Mouse (Mus musculus): ENCODE results near the gene Klk5.

DNA sequence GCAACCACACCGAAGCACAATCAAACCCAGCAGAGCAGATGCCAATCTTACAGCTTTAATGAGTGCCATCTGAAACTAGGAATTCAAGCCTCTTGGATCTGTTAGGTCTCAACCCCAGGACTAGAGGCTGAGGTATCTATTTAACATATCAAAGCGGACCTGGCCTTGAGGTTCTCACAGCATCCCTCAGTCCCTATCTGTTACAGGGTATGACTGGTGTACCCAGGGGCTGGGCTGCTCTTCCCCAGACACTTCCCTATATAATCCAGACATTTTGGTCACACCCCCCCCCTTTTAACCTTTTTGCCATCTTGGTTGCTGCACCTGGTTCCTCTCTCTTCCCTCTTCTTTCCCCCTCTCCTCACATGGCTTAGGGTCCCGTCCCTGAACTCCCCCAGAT, 31.9 kb downstream of the Klk5 start:
- TF ChIP-seq CTCF (IDR thresholded peaks at IDR 0.05; ENCODE audit: extremely low read depth, insufficient read depth, insufficient read length, insufficient replicate concordance): no peak
- no peak for TF ChIP-seq POLR2A (IDR thresholded peaks at IDR 0.05; ENCODE audit: low read depth, low read length)

Measured in spleen, adult 2 months (tissue).